Mouse (Mus musculus): ENCODE results near the gene Grin2d. TPM values are rescaled to one million over a fixed set of nuclear protein-coding genes. Genes with fewer than 3 reads are reported as not detected.
A peak's percentile ranks its signal among the peaks of the same experiment; 100 is the strongest.
"Not testable (repeated sequence)": the region's sequence is repeated elsewhere in the genome, so short reads cannot be mapped to it uniquely, and the experiment has no call there.

Grin2d gene
- total RNA-seq (2021), result 10 to 100 TPM; 10.2 to 12.3 TPM

DNA sequence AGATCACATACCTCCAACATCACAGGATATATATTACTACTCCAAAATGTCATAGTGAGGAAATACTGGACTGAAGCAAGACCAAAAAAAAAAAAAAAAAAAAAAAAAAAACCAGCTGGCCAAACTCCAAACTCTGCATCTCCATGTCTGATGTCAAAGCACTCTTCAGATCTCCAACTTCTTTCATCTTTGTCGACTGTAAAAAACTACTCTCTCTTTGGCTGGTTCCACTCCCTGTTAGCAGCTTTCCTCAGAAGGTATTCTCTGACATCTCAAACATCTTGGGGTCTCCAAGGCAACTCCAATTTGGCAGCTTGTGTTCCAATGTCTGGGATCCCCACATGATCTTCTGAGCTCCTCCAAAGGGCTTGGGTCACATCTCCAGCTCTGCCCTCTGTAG lies at the start of gene Grin2d:
Gene Grin2d, minus strand, starts transcription at position 101 of the 400 bp plus-strand sequence.
- intact Hi-C loops (cut with DNase I); DNase-seq (ENCODE audit: low spot score in 2 of 2): not testable (repeated sequence)

- no peak for DNase-seq (ENCODE audit: low spot score in 2 of 2)
- intact Hi-C loops (cut with DNase I), result no loop called here
Measured at GRCm38 (mm10) chr7:45924429-45924816, 46.2 kb upstream of the Grin2d start.

DNA sequence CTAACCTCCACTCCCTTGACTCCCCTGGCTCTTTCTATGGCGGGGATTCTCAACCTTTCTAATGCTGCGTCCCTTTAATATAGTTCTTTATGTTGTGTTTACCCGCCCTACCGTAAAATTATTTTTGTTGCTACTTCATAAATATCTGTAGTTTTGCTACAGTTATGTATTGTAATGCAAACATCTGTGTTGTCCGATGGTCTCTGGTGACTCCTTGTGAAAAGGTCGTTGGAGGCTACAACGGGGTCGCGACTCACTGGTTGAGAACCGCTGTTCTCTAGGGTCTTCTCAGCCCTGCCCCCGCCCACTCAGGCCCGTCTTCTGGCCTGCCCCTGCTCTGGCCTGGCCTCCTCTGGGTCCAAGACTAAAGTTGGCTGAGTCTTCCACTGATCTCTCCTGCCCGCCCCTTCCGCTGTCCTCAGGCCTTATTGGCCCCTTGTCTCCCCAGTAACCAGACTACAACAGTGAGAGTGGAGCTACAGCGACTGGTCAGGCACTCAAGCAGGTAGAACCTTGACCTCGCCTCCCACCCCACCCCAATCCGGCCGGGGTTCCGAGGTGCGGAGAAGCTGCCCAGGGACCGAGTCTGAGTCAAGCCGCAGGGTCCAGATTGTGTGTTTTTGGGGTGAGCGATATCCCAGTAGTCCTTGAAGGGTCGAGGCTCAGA lies 45.7 kb upstream of the Grin2d start, which contains the start of gene Ccdc114:
Gene Ccdc114, plus strand, starts transcription at position 311 of the 667 bp plus-strand sequence.
- DNase-seq (ENCODE audit: low spot score in 2 of 2), result no peak
- intact Hi-C loops (cut with DNase I), result no loop called here

GRCm38 (mm10) chr7:45922928-45923761 lies 45.0 kb upstream of the Grin2d start:
- DNase-seq (ENCODE audit: low spot score in 2 of 2), result peak; percentile 92 to 93
- intact Hi-C loops (cut with DNase I), result no loop called here

GRCm38 (mm10) chr7:45921950-45922600 lies 43.9 kb upstream of the Grin2d start:
- intact Hi-C loops (cut with DNase I), result no loop called here

DNA sequence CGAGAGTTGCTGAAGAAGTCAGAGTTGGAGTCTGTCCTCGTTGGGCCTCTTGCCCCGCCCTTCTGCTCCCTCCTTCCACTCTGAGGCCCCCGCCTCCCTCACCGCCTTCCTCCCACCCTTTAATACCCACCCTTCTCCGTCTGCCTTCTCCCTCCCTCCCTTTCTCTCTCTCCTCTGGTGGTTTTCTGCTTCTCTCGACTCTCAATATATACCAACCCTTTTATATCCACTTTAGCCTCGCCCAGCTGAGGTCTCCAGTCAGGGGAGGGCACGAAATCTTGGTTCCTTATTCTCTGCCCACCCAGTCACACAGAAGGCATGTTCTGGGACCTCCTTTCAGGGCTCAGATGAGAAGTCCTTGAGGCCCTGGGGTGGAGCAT lies 43.1 kb upstream of the Grin2d start, which contains the start of gene Emp3:
Gene Emp3, minus strand, starts transcription at position 163 of the 380 bp plus-strand sequence.
- no peak for DNase-seq (ENCODE audit: low spot score in 2 of 2)
- intact Hi-C loops (cut with DNase I), result no loop called here

More at GRCm38 (mm10) chr7:45921950-45922600, 43.9 kb upstream of the Grin2d start:
- no peak for DNase-seq (ENCODE audit: low spot score in 2 of 2)

GRCm38 (mm10) chr7:45920583-45921241 lies 42.5 kb upstream of the Grin2d start:
- intact Hi-C loops (cut with DNase I), result no loop called here
- no peak for DNase-seq (ENCODE audit: low spot score in 2 of 2)

GRCm38 (mm10) chr7:45919761-45920160 lies 41.6 kb upstream of the Grin2d start:
- intact Hi-C loops (cut with DNase I), result no loop called here

GRCm38 (mm10) chr7:45919083-45919671 lies 41.0 kb upstream of the Grin2d start:
- intact Hi-C loops (cut with DNase I), result no loop called here
- no peak for DNase-seq (ENCODE audit: low spot score in 2 of 2)

More at GRCm38 (mm10) chr7:45919761-45920160, 41.6 kb upstream of the Grin2d start:
- no peak for DNase-seq (ENCODE audit: low spot score in 2 of 2)

DNA sequence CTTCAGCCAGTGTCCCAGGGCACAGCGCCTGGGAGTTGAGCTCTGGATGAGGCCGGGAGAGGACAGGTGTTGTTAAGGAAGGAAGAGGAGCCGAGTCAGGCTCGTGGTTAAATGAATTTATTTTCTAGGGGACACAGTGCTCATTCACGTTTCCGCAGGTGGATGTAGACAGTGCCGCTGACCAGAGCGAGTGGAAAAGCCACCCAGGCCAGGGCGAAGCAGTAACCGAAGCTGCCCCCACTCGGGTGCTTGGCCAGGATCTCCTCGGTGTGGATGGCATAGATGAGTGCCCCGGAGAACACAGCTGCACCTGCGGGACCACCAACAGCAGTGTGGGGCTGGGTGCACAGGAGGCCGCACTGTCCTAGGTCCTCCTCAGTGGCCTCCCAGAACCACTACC lies 39.7 kb upstream of the Grin2d start:
- no peak for DNase-seq (ENCODE audit: low spot score in 2 of 2)
- intact Hi-C loops (cut with DNase I), result no loop called here

DNA sequence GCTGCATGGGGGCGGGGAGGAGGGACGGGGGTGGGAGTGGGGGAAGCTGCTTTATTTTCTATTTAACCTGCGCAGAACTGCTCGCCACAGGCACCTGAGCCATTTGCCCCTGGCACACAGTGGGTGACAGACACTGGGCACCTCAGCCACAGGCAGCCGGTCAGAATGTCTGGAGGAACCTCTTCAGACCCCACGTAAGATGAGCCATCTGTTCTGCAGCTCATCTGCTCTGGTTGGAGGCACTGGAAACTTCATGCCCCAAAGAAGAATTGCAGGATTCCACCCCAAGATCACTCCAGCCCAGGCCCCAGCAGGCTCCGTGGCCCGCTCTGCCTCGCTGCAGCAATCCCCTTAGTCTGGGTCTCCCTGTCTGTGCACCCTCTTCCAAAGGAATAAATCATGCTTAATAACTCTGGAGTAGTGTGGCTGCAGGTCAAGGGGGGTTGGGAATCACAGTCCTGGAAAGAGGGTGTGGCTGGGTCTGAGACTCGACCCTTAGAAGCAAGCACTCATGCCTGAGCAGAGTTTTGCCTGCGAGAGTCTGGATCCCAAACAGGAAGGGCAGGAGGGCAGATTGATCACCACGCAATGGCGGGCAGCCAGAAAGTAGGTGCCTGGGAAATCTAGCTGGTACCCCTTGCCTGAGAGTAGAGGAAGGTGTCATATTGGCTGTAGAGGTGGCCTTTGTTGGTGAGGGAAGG lies 39.0 kb upstream of the Grin2d start:
- intact Hi-C loops (cut with DNase I), result no loop called here
- DNase-seq (ENCODE audit: low spot score in 2 of 2), result no peak

DNA sequence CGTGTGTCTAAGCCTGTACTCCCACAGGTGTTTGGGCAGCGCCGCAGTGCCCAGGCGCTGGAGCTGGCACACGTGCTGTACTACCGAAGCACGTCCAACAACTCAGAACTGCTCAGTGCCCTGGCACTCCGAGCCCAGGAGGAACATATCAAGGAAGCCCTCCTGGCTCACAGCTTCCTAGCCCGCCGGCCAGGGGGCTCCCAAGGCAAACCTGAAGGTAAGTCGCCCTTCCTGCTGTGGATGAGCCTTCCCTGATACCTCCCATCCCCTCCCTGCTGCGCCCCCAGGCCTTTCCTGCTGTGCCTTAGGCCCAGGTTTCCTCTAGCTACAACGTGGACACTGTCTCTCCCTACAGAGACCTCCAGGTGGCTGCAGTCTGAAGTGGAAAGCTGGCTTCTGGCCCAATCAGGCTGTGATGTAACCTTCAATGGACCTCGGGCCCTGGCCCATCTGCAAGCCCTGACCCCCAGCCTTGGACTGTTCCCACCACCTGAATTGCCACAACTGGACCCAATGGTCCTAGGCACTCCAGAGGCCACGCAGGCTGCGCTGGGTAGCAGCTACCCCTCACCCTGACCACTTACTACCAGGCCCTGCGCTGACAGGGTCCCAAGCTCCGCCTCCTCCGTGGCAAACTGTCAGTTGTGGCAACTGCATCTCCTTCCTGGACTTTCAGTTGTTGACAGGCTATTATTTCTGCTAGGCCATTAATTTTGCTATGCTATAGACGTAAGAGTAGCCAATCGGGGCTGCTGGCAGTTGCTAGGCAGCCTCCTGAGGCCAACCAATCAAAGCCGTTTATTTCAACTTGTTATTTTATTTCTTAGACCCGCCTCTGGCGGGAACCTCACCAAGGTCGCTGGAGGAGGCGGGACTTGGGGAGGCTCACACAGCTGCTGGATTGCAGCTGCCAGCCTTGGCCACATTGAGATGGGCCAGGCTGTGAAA lies 38.2 kb upstream of the Grin2d start:
- intact Hi-C loops (cut with DNase I), result no loop called here
- peak; percentile 57 to 70 for DNase-seq (ENCODE audit: low spot score in 2 of 2)

DNA sequence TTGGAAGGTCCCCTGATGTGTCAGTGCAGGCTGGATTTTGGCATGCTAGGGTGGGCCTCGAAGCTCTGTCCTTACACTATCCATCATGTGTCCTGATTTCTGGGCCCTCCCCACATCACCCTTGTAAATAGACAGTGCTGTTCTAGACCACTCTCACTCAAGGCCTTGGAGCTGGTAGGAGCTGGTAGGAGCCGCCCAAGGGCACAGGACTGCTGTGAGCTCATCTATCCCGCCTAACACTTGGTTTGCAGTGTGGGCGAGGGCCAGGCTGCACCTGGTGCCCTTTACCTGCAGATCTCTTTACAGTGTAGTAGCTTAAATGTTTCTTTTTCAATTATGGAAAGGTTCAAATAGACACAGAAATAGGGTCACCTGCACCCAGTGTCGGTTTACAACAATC lies 36.8 kb upstream of the Grin2d start:
- intact Hi-C loops (cut with DNase I), result no loop called here
- DNase-seq (ENCODE audit: low spot score in 2 of 2), result no peak

- intact Hi-C loops (cut with DNase I), result no loop called here
- no peak for DNase-seq (ENCODE audit: low spot score in 2 of 2)
Measured at GRCm38 (mm10) chr7:45914067-45914466, 35.9 kb upstream of the Grin2d start.

GRCm38 (mm10) chr7:45909145-45909544 lies 31.0 kb upstream of the Grin2d start:
- intact Hi-C loops (cut with DNase I), result no loop called here
- no peak for DNase-seq (ENCODE audit: low spot score in 2 of 2)

DNA sequence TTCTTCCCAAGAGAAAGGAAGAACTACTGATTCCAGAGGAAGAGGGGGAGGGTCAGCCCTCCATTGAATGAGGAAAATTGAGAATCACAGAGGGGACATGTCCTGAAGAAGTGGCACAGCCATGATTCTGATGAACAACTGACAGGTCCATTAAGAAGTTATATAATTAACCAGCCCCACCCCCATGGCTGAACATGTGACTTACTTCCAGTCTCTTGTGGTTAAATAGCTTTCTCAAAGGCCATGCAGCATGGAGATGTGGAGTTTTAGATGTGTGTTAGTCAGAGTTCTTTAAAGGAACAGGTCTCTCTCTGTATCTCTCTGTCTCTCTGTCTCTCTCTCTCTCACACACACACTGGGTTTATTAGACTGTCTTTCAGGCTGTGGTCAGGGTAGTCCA lies 30.2 kb upstream of the Grin2d start:
- no peak for DNase-seq (ENCODE audit: low spot score in 2 of 2)
- intact Hi-C loops (cut with DNase I), result no loop called here

DNA sequence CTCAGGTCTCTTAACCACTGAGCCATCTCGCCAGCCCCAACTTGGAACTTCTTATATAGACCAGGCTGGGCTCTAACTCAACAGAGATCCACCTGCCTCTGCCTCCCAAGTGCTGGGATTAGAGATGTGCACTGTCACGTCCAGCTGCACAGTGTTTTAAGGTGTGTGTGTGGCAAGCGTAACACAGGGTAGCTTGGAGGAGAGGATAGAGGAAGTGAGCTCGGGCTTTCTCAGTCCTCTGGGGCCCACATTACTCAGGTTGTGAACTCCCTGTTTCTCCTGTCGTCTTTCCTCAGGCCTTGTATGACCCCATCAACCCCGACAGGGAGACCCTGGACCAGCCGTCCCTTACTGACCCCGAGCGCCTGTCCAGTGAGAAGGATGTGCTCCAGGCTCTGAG lies 28.4 kb upstream of the Grin2d start:
- DNase-seq (ENCODE audit: low spot score in 2 of 2), result no peak
- intact Hi-C loops (cut with DNase I), result no loop called here

GRCm38 (mm10) chr7:45902481-45903002 lies 24.4 kb upstream of the Grin2d start:
- intact Hi-C loops (cut with DNase I), result no loop called here
- DNase-seq (ENCODE audit: low spot score in 2 of 2), result no peak
